ENCODE assay signal across 11 mouse cellular contexts in genomic region chr19:55305024-55305423, GRCm38 (mm10). TPM values are rescaled to one million over a fixed set of nuclear protein-coding genes. Genes with fewer than 3 reads are reported as not detected.
DNase-seq lines count a peak whose midpoint lies in the region; ATAC-seq and TF ChIP-seq lines count a peak whose summit lies in the region.
"Had no signal": no experiment of that assay in that cellular context is flagged by ENCODE, and none has a peak within 500 bp of the region (broad histone marks: within the 10 kb centered on the region; RNA-seq: fewer than 3 reads in every experiment).

No protein-coding gene starts in this region.

- H3K4me1 ChIP-seq in embryonic facial prominence, embryonic 11.5 days (ENCODE audit: control insufficient read depth, insufficient read depth, low read length) = no peaks in the 10 kb centered on the region
- no peaks in the 10 kb centered on the region for H3K4me1 ChIP-seq in embryonic facial prominence, embryonic 10.5 days
- no peaks in the 10 kb centered on the region for H3K4me1 ChIP-seq in liver, adult 2 months (ENCODE audit: control insufficient read depth, insufficient read depth, low read length)
- H3K4me1 ChIP-seq: kidney, embryonic 15.5 days had no signal

- TF ChIP-seq POLR2A in liver, adult 2 months (IDR thresholded peaks at IDR 0.05; ENCODE audit: extremely low read depth, insufficient read depth, low read length) = no peak

- no peak overlapping the region for H3K9ac ChIP-seq in embryonic facial prominence, embryonic 11.5 days (replicated peaks; ENCODE audit: low read length)
- no peak overlapping the region for H3K9ac ChIP-seq in liver, adult 2 months (ENCODE audit: low read depth, low read length)
- H3K9ac ChIP-seq: kidney, embryonic 15.5 days; lung, embryonic 15.5 days had no signal

- H3K36me3 ChIP-seq in embryonic facial prominence, embryonic 11.5 days (replicated peaks; ENCODE audit: control insufficient read depth, insufficient read depth, low read depth, low read length) = peaks cover 5% of the 10 kb centered on the region
- peaks cover 93% of the 10 kb centered on the region for H3K36me3 ChIP-seq in embryonic facial prominence, embryonic 10.5 days (replicated peaks)
- H3K36me3 ChIP-seq in liver, adult 2 months (ENCODE audit: control insufficient read depth, insufficient read depth, low read length) = peaks cover 66% of the 10 kb centered on the region

- no peaks in the 10 kb centered on the region for H3K9me3 ChIP-seq in embryonic facial prominence, embryonic 11.5 days (replicated peaks; ENCODE audit: control insufficient read depth, low read length)
- no peaks in the 10 kb centered on the region for H3K9me3 ChIP-seq in embryonic facial prominence, embryonic 10.5 days
- H3K9me3 ChIP-seq: kidney, embryonic 15.5 days; lung, embryonic 15.5 days had no signal

- no peaks in the 10 kb centered on the region; the same call in 1 of the 2 replicates for H3K79me2 ChIP-seq in liver, adult 2 months (ENCODE audit: control insufficient read depth, insufficient read depth, low read length)

- ATAC-seq in embryonic facial prominence, embryonic 11.5 days (replicated peaks; ENCODE audit: insufficient number of reproducible peaks, low FRiP score, low TSS enrichment, low read depth) = no peak

- peak; percentile 60 for DNase-seq in embryonic facial prominence, embryonic 11.5 days (ENCODE audit: low spot score)
- no peak for DNase-seq in embryonic facial prominence, embryonic 10.5 days (ENCODE audit: low spot score)
- peak; percentile 32 for DNase-seq in liver, adult 2 months (ENCODE audit: extremely low read depth, low read depth, low spot score)
- DNase-seq in liver (no peak), R1 (ENCODE audit: low read depth, low spot score) (peak; percentile 14)
- peak; percentile 34 for DNase-seq in naive thymus-derived CD4-positive, alpha-beta T cell, adult 2 months (ENCODE audit: low read depth)
- DNase-seq in adrenal gland, postnatal 4 days (ENCODE audit: low spot score in 2 of 2) = no peak
- no peak for DNase-seq in kidney, postnatal 4 days
- DNase-seq: heart, postnatal 36 days had no signal

- no peak overlapping the region for H3K27ac ChIP-seq in embryonic facial prominence, embryonic 11.5 days (replicated peaks; ENCODE audit: low read depth, low read length)
- H3K27ac ChIP-seq in embryonic facial prominence, embryonic 10.5 days (replicated peaks) = no peak overlapping the region
- H3K27ac ChIP-seq in liver, adult 2 months (replicated peaks; ENCODE audit: insufficient read depth, low read depth, low read length) = no peak overlapping the region
- H3K27ac ChIP-seq: kidney, embryonic 15.5 days; lung, embryonic 15.5 days had no signal

- no peak overlapping the region for H3K4me3 ChIP-seq in embryonic facial prominence, embryonic 11.5 days (ENCODE audit: low read depth, low read length)
- no peak overlapping the region for H3K4me3 ChIP-seq in embryonic facial prominence, embryonic 10.5 days
- no peak overlapping the region for H3K4me3 ChIP-seq in liver, adult 2 months (ENCODE audit: insufficient read depth, low read depth, low read length)
- H3K4me3 ChIP-seq: kidney, embryonic 15.5 days; lung, embryonic 15.5 days had no signal

- H3K27me3 ChIP-seq in embryonic facial prominence, embryonic 11.5 days (ENCODE audit: control insufficient read depth, insufficient read depth, low read length) = no peaks in the 10 kb centered on the region
- H3K27me3 ChIP-seq in embryonic facial prominence, embryonic 10.5 days (replicated peaks; ENCODE audit: low read depth, poor library complexity, severe bottlenecking) = no peaks in the 10 kb centered on the region
- H3K27me3 ChIP-seq in liver, adult 2 months (ENCODE audit: control insufficient read depth, insufficient read depth, low read length) = no peaks in the 10 kb centered on the region
- H3K27me3 ChIP-seq: kidney, embryonic 15.5 days; lung, embryonic 15.5 days had no signal

- no peak for TF ChIP-seq CTCF in liver, adult 2 months (IDR thresholded peaks at IDR 0.05; ENCODE audit: low read depth, low read length)

- no peak overlapping the region for H3K4me2 ChIP-seq in embryonic facial prominence, embryonic 11.5 days (ENCODE audit: low read depth, low read length)
- H3K4me2 ChIP-seq: kidney, embryonic 15.5 days; lung, embryonic 15.5 days had no signal

RNA-seq across cellular contexts. Expression of gene Zdhhc6, which starts 10.8 kb away (rescaled TPM):
- polyA plus RNA-seq in embryonic facial prominence, embryonic 11.5 days (2014; fragmentation: Nextera tagmentation; extraction: Ambion mirVana) = 104 and 106 TPM in 2 replicates
- 112 and 115 TPM in 2 replicates for polyA plus RNA-seq in embryonic facial prominence, embryonic 10.5 days (2016; fragmentation: Nextera tagmentation; extraction: Ambion mirVana)
- 60.1 and 64.0 TPM in 2 replicates for total RNA-seq in liver, adult 2 months (2014; rRNA removed)
- polyA plus RNA-seq in liver, adult 2 months (2012; rRNA removed) = 18.1 and 19.5 TPM in 2 replicates
- total RNA-seq in adrenal gland, postnatal 4 days (2021) = 10 to 100 TPM; 48.5 to 49.9 TPM

RNA-seq across cellular contexts. Expression of gene Vti1a, which starts 11.1 kb away (rescaled TPM):
- 22.4 and 26.6 TPM in 2 replicates for polyA plus RNA-seq in embryonic facial prominence, embryonic 11.5 days (2014; fragmentation: Nextera tagmentation; extraction: Ambion mirVana)
- 30.6 and 31.2 TPM in 2 replicates for polyA plus RNA-seq in embryonic facial prominence, embryonic 10.5 days (2016; fragmentation: Nextera tagmentation; extraction: Ambion mirVana)
- 12.7 and 14.8 TPM in 2 replicates for total RNA-seq in liver, adult 2 months (2014; rRNA removed)
- polyA plus RNA-seq in liver, adult 2 months (2012; rRNA removed) = 5.2 and 6.1 TPM in 2 replicates
- 10 to 100 TPM; 37.4 to 38.1 TPM for total RNA-seq in adrenal gland, postnatal 4 days (2021)

RNA-seq across cellular contexts. Expression of gene Acsl5, which starts 53.3 kb away (rescaled TPM):
- 30.0 and 30.6 TPM in 2 replicates for polyA plus RNA-seq in embryonic facial prominence, embryonic 11.5 days (2014; fragmentation: Nextera tagmentation; extraction: Ambion mirVana)
- 24.0 and 27.4 TPM in 2 replicates for polyA plus RNA-seq in embryonic facial prominence, embryonic 10.5 days (2016; fragmentation: Nextera tagmentation; extraction: Ambion mirVana)
- total RNA-seq in liver, adult 2 months (2014; rRNA removed) = 1,037 and 1,190 TPM in 2 replicates
- polyA plus RNA-seq in liver, adult 2 months (2012; rRNA removed) = 206 and 249 TPM in 2 replicates
- total RNA-seq in adrenal gland, postnatal 4 days (2021) = 10 to 100 TPM; 55.7 to 89.0 TPM

Comparison
In these comparisons a context has a peak if more than half of its experiments do, and no peak if none do; other contexts are left out.
1. DNase-seq: peak in embryonic facial prominence, embryonic 11.5 days (single experiment), liver, adult 2 months (single experiment), R1 (single experiment) and naive thymus-derived CD4-positive, alpha-beta T cell, adult 2 months (single experiment); none in embryonic facial prominence, embryonic 10.5 days (single experiment), liver (single experiment), adrenal gland, postnatal 4 days (0 of 2) and kidney, postnatal 4 days (0 of 2).